Mouse (Mus musculus) erythroblast, embryonic 14.5 days (primary cell): ENCODE data around the gene Il17rb.

ENCODE experiments used
- GATA1 ChIP-seq: IDR thresholded peaks from 2 replicates; pipeline ENCODE4 v1.6.1; 2012; ENCODE audit warnings: low read length, inconsistent platforms, mixed read lengths
- TAL1 ChIP-seq: IDR thresholded peaks from 3 replicates; pipeline ENCODE4 v1.6.1; 2012; ENCODE audit warnings: low read length, inconsistent platforms, mixed read lengths

DNA sequence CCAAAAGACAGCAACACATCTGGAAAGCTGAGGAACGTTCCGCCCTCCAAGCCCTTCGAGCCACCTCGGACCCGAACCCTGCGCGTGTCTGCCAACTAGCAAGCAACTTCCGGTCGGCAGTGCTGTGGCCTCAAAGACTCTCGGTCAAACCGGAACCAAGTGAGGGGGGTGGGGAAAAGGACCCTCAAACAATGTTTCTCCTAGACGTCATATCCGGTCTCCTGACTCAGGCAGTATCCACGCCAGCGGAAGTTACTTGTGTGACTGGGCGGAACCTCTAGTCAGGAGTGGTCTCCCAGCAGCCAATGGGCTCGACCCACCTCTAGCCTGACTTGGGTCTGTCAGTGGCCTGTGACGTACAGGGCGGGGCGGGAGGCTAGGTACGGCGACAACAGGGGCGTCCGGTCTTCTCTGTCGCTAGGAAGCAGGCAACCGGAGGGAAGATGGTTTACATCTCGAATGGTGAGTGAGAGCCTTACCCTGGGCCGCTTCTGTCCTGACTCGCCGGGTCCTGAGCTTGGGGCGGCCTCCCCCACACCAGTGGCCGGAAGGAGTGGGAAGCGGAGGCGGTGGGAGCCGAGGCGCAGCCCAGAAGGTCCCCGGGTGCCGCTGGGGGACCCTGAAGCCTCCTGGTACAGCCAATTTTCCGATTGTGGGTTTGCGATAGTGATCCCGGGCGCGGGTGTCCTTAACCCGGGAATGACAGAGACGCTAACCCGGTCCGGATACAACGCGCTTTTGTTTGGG lies 40.4 kb downstream of the Il17rb start, which contains the start of gene Selenok:
- TF ChIP-seq TAL1 (no peak), GATA1 (no peak)
